Mouse (Mus musculus) hindbrain, postnatal 0 days (tissue): ENCODE results near the gene Rwdd4a. TPM values are rescaled to one million over a fixed set of nuclear protein-coding genes. Genes with fewer than 3 reads are reported as not detected.

Source experiments
- ATAC-seq: fragments of 200-750 bp; cut with Nextera tagmentation; 2 replicates; pipeline ENCODE4 v1.8.0; 2017; ENCODE audit warnings: mild to moderate bottlenecking, moderate TSS enrichment, moderate library complexity
- DNase-seq: peaks from one replicate; pipeline ENCODE4 v3.0.0-alpha.2; 2015; ENCODE audit warnings: low spot score
- H3K27ac ChIP-seq: fragments of 300-500 bp; sonication (generic); 2 replicates; pipeline ENCODE4 v1.5.1; 2014; ENCODE audit warnings: mild to moderate bottlenecking
- H3K27me3 ChIP-seq: fragments of 300-500 bp; sonication (generic); 2 replicates; pipeline ENCODE4 v1.6.1; 2014; ENCODE audit warnings: low read length, mixed read lengths; ENCODE audit not compliant: insufficient read depth
- H3K36me3 ChIP-seq: fragments of 300-500 bp; sonication (generic); 2 replicates; pipeline ENCODE4 v1.6.1; 2014; ENCODE audit warnings: low read length, mixed read lengths; ENCODE audit not compliant: insufficient read depth
- H3K4me1 ChIP-seq: fragments of 300-500 bp; sonication (generic); 2 replicates; pipeline ENCODE4 v1.6.1; 2014; ENCODE audit warnings: antibody characterized with exemption, low read length, mixed read lengths; ENCODE audit not compliant: insufficient read depth
- H3K4me2 ChIP-seq: fragments of 300-500 bp; sonication (generic); 2 replicates; pipeline ENCODE4 v1.6.1; 2014; ENCODE audit warnings: low read depth, mild to moderate bottlenecking, low read length, moderate library complexity, mixed read lengths
- H3K4me3 ChIP-seq: fragments of 300-500 bp; sonication (generic); 2 replicates; pipeline ENCODE4 v1.5.1; 2014; ENCODE audit warnings: low read length
- H3K9ac ChIP-seq: fragments of 300-500 bp; sonication (generic); replicated peaks from 2 replicates; pipeline ENCODE4 v1.6.1; 2014; ENCODE audit warnings: mild to moderate bottlenecking, low read length, moderate library complexity, mixed read lengths
- H3K9me3 ChIP-seq: fragments of 300-500 bp; sonication (generic); 2 replicates; pipeline ENCODE4 v1.6.1; 2016; ENCODE audit warnings: low read length, mixed read lengths
- CTCF ChIP-seq: IDR thresholded peaks from 2 replicates; pipeline ENCODE4 v1.5.1; 2016; ENCODE audit warnings: antibody characterized with exemption, control low read depth, low read depth
- WGBS: fragments of 180-500 bp; shearing (Covaris S2); extraction: QIAGEN DNeasy Blood & Tissue Kit; methylation state at CpG from one replicate; pipeline ENCODE4 v1.1.7; 2014; 5-methylcytosine and 5-hydroxymethylcytosine counted together
- polyA plus RNA-seq: library from polyadenylated mRNA; unstranded; fragments of >200 nt; fragmentation: Nextera tagmentation; extraction: Ambion mirVana; gene quantifications from 2 replicates; pipeline ENCODE4 v1.2.1, GENCODE M21; 2015
- total RNA-seq: library from RNA; depleted of rRNA; stranded (reverse); fragments of >200 nt; gene quantifications from 2 replicates; pipeline ENCODE4 v1.2.3, GENCODE M21; 2014

The Rwdd4a gene
- total and polyA plus RNA-seq, 2 experiments from 2014 or later: 11.0 to 32.2 TPM

DNA sequence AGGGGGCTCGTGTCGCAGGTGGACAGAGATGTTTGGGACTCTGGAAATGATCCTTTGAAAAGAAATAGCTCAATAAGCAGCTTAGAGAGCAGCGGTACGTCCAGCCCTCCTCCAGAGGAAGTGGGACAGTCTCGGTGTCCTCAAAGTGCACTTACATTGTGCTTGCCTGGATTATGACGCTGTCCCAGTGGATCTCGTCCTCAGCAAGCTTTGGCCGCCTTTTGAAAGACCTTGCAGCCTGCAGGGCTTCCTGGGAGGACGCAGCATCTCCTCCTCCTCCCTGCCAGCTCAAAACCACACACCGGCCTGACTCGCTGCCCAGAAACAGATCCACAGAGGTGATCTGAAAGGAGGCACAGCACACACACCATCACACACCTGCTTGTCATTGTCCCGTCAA lies 28.0 kb upstream of the Rwdd4a start:
- Histone ChIP-seq H3K27me3 (no peaks in the 10 kb centered on the region), H3K4me1 (no peaks in the 10 kb centered on the region), H3K4me3 (no peak overlapping the region), H3K9ac (no peak overlapping the region), H3K9me3 (no peaks in the 10 kb centered on the region), H3K27ac (no peak overlapping the region), H3K36me3 (peaks cover 66% of the 10 kb centered on the region), H3K4me2 (no peak overlapping the region)
- no peak for TF ChIP-seq CTCF
- 91% methylated on average over 12 of the region's 12 CpGs for WGBS
- ATAC-seq (no peak), DNase-seq (no peak)

DNA sequence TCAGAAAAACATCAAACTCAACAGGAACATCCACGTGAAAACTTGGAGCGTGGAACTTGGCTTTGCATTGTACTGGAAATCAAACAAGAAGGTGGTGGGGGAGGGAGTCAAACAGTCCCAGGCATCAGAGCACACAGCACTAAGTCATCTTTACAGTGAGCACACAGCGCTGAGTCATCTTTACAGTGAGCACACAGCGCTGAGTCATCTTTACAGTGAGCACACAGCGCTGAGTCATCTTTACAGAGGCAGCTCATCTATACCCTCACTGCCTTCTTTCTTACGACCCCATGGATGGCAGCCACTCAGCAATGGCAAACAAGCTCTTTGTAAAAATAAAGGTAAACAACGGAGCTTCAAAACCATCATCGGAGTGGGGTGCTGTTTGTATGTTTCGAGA lies 22.5 kb upstream of the Rwdd4a start:
- no peak for TF ChIP-seq CTCF
- no peak overlapping the region for H3K27ac ChIP-seq
- WGBS: 92% methylated on average over 9 of the region's 9 CpGs
- DNase-seq: no peak
- no peaks in the 10 kb centered on the region for H3K4me1 ChIP-seq
- H3K4me2 ChIP-seq: no peak overlapping the region
- H3K9ac ChIP-seq: no peak overlapping the region
- no peak for ATAC-seq
- H3K4me3 ChIP-seq: no peak overlapping the region
- H3K36me3 ChIP-seq: peaks cover 54% of the 10 kb centered on the region
- no peaks in the 10 kb centered on the region for H3K9me3 ChIP-seq
- H3K27me3 ChIP-seq: no peaks in the 10 kb centered on the region

DNA sequence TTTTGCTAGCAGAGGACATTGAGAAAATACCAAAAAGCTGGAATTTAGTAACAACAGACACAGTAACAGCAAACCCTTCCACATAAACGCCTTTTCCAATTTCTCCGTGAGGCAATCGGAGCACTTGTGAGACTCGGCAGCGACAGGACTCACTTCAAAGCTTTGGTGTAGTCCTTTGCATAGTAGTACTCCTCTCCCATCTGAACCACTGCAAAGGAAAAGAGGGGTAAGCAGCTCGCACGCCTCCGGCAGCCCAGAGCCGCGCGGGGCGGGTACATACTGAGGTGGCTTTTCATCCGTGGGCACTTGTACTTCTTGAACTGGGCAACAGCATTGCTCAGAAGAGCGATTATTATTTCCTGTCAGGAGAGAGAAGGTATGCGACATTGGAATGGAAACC lies 19.9 kb upstream of the Rwdd4a start:
- Histone ChIP-seq H3K4me3 (no peak overlapping the region), H3K27ac (no peak overlapping the region), H3K9me3 (no peaks in the 10 kb centered on the region), H3K36me3 (peaks cover 54% of the 10 kb centered on the region), H3K9ac (no peak overlapping the region), H3K4me1 (no peaks in the 10 kb centered on the region), H3K27me3 (no peaks in the 10 kb centered on the region), H3K4me2 (no peak overlapping the region)
- DNase-seq (no peak), ATAC-seq (no peak)
- WGBS: 96% methylated on average over 15 of the region's 15 CpGs
- TF ChIP-seq CTCF: no peak

DNA sequence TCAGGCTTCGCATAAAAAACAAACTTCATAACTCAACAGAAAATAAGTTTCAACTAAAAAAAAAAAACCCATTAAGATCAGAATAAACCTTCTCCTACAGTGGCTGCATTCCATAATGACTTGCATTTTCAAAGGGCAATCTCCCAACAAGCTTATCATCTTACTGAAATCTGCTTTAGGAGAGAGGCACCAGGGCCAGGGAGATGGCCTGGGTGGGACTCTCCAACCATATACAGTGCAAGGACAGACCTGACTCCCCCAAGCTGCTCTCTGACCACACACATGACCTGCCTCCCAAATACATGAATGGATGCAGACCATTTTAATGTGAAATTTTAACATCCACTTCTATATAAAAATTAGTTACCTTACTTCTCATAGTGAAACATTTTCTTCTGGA lies 5.4 kb upstream of the Rwdd4a start:
- Histone ChIP-seq H3K9ac (no peak overlapping the region), H3K36me3 (peaks cover 40% of the 10 kb centered on the region), H3K9me3 (no peaks in the 10 kb centered on the region), H3K27ac (no peak overlapping the region), H3K27me3 (no peaks in the 10 kb centered on the region), H3K4me1 (peaks cover 10% of the 10 kb centered on the region; the same call in 1 of the 2 replicates), H3K4me3 (no peak overlapping the region), H3K4me2 (no peak overlapping the region)
- no peak for TF ChIP-seq CTCF
- WGBS: 96% methylated on average over 1 of the region's 1 CpGs
- ATAC-seq (no peak), DNase-seq (no peak)

DNA sequence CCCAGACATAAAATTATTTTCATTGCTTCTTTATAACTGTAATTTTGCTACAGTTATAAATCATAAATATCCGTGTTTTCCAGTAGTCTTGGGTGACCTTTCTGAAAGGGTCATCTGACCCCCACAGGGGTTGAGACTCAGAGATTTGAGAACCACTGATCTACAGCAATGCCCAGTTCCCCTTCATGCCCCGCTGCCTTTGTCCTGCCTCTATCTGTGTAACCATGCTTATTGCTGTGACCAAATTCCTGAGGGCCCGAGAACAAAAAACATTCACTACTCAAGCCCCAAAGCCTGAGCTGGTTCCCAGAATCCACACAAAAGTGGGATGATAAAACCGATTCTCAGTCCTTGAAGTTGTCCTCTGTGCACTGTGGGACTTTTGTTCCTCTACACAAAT lies 4.9 kb downstream of the Rwdd4a start:
- ATAC-seq (no peak), DNase-seq (no peak)
- H3K4me1 ChIP-seq: peaks cover 6% of the 10 kb centered on the region; the same call in 1 of the 2 replicates
- H3K27ac ChIP-seq: no peak overlapping the region
- no peak for TF ChIP-seq CTCF
- no peak overlapping the region for H3K4me2 ChIP-seq
- peaks cover 7% of the 10 kb centered on the region; the same call in 1 of the 2 replicates for H3K36me3 ChIP-seq
- H3K4me3 ChIP-seq: no peak overlapping the region
- WGBS: 43% methylated on average over 4 of the region's 4 CpGs
- H3K9me3 ChIP-seq: no peaks in the 10 kb centered on the region
- no peaks in the 10 kb centered on the region for H3K27me3 ChIP-seq
- H3K9ac ChIP-seq: no peak overlapping the region

DNA sequence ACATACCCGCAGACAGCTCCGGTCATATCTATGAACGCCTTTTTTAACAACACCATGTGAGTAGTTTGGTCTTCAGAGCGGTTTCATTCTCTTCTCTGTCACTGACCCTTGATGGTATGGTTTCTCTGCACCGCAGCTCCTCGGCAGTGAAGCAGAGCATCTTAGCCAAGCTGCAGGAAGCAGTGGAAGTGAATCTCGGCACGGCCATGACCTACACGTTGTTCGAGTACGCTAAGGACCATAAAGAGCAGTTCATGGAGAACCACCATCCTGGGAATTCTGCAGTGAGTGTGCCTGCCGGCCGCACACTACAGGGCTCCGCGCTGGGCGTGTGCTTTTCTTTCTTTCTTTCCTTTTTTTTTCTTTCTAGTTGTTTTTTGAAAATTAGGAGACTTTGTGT lies 9.3 kb downstream of the Rwdd4a start:
- no peak for ATAC-seq
- Histone ChIP-seq H3K4me1 (no peaks in the 10 kb centered on the region), H3K4me2 (no peak overlapping the region), H3K27ac (no peak overlapping the region), H3K27me3 (no peaks in the 10 kb centered on the region), H3K4me3 (no peak overlapping the region), H3K36me3 (peaks cover 35% of the 10 kb centered on the region), H3K9me3 (no peaks in the 10 kb centered on the region), H3K9ac (no peak overlapping the region)
- DNase-seq: no peak
- no peak for TF ChIP-seq CTCF
- 95% methylated on average over 16 of the region's 16 CpGs for WGBS

DNA sequence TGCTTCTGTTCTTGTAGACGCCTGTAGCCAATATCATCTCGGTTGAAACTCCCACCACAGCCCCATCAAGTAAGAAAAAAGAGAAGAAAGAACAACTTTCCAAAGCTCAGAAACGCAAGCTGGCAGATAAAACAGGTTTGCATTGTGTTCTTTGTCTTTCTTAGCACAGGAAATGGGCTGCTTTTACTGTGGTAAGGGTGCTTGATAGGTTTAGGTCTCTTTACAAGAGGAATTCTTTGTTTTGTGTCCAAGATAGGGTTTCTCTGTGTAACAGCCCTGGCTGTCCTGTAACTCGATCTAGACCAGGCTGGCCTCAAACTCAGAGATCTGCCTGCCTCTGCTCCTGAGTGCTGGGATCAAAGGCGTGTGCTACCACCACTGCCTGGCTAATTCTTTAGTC lies 10.6 kb downstream of the Rwdd4a start:
- TF ChIP-seq CTCF: no peak
- peaks cover 43% of the 10 kb centered on the region for H3K36me3 ChIP-seq
- H3K4me1 ChIP-seq: no peaks in the 10 kb centered on the region
- 94% methylated on average over 5 of the region's 5 CpGs for WGBS
- no peaks in the 10 kb centered on the region for H3K9me3 ChIP-seq
- no peaks in the 10 kb centered on the region for H3K27me3 ChIP-seq
- no peak overlapping the region for H3K4me3 ChIP-seq
- DNase-seq (no peak), ATAC-seq (no peak)
- H3K9ac ChIP-seq: no peak overlapping the region
- H3K4me2 ChIP-seq: no peak overlapping the region
- H3K27ac ChIP-seq: no peak overlapping the region
